Mouse (Mus musculus) kidney, postnatal 25 days (tissue): ENCODE measurements at regions not wholly inside any gene's neighbourhood (a gene's known extent, or its start where the extent isn't known, plus 50 kb on each side); places are given as distances from the start of the nearest gene placed in this dataset.
A peak's percentile ranks its signal among the peaks of the same experiment; 100 is the strongest.

ENCODE experiments used
- DNase-seq, 2 experiments: peaks; one replicate each; pipeline ENCODE4 v3.0.0; 2021; ENCODE audit warnings: mixed read lengths in 2 of 2

- DNase-seq = no peak
These were observed 70.0 kb downstream of the 1190002N15Rik start for GRCm38 (mm10) chr9:94467846-94468245.

GRCm38 (mm10) chr9:94456085-94456531 is 81.8 kb downstream of the 1190002N15Rik start:
- DNase-seq = peak; percentile 66 to 86

GRCm38 (mm10) chr9:94455466-94455865 is 82.4 kb downstream of the 1190002N15Rik start:
- DNase-seq = no peak

- no peak for DNase-seq
These were observed 88.0 kb downstream of the 1190002N15Rik start for GRCm38 (mm10) chr9:94449911-94450310.

- DNase-seq = no peak
These were observed 91.6 kb downstream of the 1190002N15Rik start for GRCm38 (mm10) chr9:94446182-94446763.

- no peak for DNase-seq
These were observed 93.6 kb downstream of the 1190002N15Rik start for GRCm38 (mm10) chr9:94444140-94444789.

GRCm38 (mm10) chr9:94441393-94441792 is 96.5 kb downstream of the 1190002N15Rik start:
- no peak for DNase-seq

GRCm38 (mm10) chr9:94433468-94433867 is 104.4 kb downstream of the 1190002N15Rik start:
- DNase-seq = no peak

- no peak for DNase-seq
These were observed 105.6 kb downstream of the 1190002N15Rik start for GRCm38 (mm10) chr9:94432144-94432747.

GRCm38 (mm10) chr9:94431540-94431939 is 106.3 kb downstream of the 1190002N15Rik start:
- DNase-seq = no peak

- DNase-seq = no peak
These were observed 106.9 kb downstream of the 1190002N15Rik start for GRCm38 (mm10) chr9:94430996-94431395.

GRCm38 (mm10) chr9:94426740-94427139 is 111.1 kb downstream of the 1190002N15Rik start:
- DNase-seq = no peak

- DNase-seq = no peak
These were observed 112.1 kb downstream of the 1190002N15Rik start for GRCm38 (mm10) chr9:94425804-94426203.

GRCm38 (mm10) chr9:94424438-94425135 is 113.3 kb downstream of the 1190002N15Rik start:
- no peak for DNase-seq

GRCm38 (mm10) chr9:94410546-94410945 is 127.3 kb downstream of the 1190002N15Rik start:
- no peak for DNase-seq

- DNase-seq = no peak
These were observed 127.8 kb downstream of the 1190002N15Rik start for GRCm38 (mm10) chr9:94410042-94410441.

- peak; percentile 14 to 49 for DNase-seq
These were observed 129.1 kb downstream of the 1190002N15Rik start for GRCm38 (mm10) chr9:94408635-94409323.

GRCm38 (mm10) chr9:94407671-94408070 is 130.2 kb downstream of the 1190002N15Rik start:
- no peak for DNase-seq

GRCm38 (mm10) chr9:94404551-94404950 is 133.3 kb downstream of the 1190002N15Rik start:
- no peak for DNase-seq

GRCm38 (mm10) chr9:94400596-94400995 is 137.3 kb downstream of the 1190002N15Rik start:
- no peak for DNase-seq

GRCm38 (mm10) chr9:94395215-94395614 is 142.7 kb downstream of the 1190002N15Rik start:
- DNase-seq = no peak

- no peak for DNase-seq
These were observed 151.7 kb downstream of the 1190002N15Rik start for GRCm38 (mm10) chr9:94386190-94386589.

- DNase-seq = no peak
These were observed 155.6 kb downstream of the 1190002N15Rik start for GRCm38 (mm10) chr9:94382293-94382692.
